Mouse (Mus musculus) neural tube, embryonic 10.5 days (tissue): ENCODE data around the gene Klhdc9.

ENCODE experiments used
- DNase-seq: peaks from one replicate; pipeline ENCODE4 v3.0.0-alpha.2; 2017; ENCODE audit warnings: low spot score; ENCODE audit errors: extremely low spot score

The Klhdc9 gene

DNA sequence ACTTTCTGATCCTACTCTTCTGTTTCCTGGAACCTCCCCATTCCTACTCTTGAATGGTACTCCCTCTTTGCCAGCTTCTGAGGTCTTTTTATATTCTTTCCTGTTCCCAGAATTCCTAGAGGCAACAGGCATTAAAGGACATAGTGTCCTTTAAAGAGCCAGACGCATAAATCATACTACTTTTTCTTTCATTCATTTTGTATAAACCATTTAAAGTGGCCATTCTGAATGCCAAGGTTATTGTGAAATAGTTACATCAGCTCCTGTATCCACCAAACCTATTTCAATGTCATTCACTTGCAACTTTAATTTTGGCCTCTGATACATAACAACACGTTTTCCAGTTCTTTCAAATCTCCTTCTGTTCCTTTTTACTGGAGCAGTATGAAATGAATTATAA lies 51.3 kb downstream of the Klhdc9 start:
- no peak for DNase-seq
